Mouse (Mus musculus): ENCODE measurements around the gene Adgrv1.

The Adgrv1 gene

GRCm38 (mm10) chr13:81402826-81403225 lies 230.1 kb downstream of the Adgrv1 start:
- DNase-seq: no peak

DNA sequence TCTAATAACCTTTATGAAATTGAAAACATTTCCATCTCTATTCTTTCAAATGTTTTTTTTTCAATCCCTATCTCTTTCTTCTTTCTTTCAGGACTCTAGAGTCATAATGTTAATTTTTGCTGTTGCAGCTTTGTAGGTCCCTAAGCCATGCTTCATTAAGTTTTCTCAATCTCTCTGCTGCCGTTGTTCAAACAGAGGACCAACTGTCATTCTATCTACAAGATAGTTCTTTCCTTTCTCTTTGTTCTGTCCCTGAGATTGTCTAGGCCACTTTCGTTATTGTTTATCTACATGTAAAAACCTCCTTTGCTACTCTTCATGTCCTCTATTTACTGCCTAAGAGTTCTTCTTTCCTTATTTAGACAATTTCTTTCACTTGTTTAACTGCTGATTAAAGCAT lies 230.8 kb downstream of the Adgrv1 start:
- DNase-seq: no peak

DNA sequence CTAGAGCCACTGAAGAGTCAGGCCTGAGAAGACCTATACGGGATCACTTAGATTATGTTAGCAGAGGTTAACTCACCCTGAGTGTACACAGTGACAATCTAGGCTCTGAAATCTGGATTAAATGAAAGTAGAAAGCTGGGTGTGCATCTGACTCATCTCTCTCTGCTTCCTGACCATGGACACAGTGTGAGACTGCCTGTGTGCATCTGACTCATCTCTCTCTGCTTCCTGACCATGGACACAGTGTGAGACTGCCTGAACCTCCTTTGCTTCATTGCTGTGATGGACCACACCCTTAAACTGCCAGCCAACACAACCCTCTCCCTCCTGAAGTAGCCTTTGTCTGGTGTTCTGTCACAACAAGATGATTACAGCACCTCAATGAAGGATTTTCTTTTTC lies 231.2 kb downstream of the Adgrv1 start:
- DNase-seq: no peak

DNA sequence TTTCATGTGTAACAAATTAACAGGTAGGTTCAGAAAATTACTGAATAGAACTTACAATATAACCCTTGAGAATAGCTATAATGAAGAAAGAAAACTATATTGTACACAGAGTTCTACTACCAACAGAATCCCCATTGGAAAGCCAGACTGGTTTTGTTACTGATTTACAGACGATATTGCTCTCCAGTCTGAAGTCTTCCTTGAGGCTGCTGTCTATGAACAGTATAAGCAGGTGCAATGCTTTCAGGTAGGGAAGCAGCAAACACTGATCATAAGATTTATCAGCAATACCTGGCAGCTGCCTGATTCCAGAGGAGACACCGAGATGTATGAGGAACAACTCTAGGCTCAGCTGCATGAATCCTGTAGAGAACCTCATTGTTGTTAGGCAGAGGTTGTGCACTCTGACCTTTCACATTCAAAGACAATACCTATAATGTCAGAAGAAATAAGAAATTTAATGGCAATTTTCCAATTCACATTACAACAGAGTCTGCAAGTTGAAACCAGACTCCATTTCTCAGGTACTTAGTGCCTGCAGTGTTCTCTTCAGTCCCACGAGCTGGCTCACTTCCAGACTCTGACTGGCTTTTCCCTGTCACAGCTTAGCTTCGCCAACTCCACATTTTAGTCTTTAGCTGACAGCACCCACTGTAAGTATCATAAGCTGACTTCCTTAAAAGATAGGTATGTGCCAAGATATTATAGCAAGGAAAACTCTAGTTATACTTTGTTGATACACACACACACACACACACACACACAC lies 247.2 kb downstream of the Adgrv1 start:
- peak; percentile 33 for DNase-seq

DNA sequence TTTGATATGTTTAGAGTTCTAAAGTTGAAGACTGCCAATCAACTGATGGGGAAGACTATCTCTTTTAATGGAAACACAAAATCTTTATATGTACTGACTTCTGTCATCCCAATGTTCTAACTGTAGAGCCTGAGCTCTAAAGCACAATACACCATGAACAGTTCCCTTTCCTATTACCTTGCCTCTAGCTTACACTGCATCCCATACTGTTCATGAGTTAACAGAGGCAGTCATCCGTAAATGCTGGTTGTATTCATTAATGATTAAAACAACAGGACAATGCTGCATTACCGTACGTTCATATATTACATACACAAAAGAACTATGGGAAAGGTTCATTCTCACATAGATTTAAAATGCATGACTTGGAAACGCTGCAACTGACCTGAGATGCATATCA lies 251.1 kb downstream of the Adgrv1 start:
- DNase-seq: no peak

DNA sequence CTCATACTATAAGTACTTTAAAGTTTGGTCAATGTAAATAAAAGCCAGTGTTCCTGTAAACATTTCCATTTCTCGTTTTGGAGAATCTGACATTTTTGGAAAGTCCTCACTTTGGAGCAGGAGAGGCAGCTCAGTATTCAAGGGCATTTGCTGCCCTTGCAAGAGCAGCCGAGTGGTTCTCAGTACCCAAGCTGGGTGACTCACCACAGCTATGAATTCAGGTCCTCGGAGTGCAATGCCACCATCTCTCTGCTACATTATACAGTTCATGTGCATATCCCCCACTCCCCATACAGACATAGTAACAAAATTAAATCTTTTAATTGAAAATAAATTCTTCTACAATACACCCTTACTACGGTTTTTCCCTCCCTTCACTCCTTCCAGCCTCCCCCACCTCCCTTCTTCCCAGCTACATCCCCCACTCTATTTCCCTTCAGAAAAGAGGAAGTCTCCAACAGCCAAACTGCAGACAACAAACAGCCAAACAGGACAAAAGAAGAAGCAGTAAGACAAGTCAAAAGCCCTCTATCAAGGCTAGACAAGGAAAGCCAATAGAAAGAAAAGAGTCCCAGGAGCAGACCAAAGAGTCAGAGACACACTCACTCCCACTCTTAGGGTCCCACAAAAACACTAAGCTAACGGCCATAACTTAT lies 262.0 kb downstream of the Adgrv1 start:
- no peak for DNase-seq

- DNase-seq: no peak
Measured at GRCm38 (mm10) chr13:81370196-81370595, 262.8 kb downstream of the Adgrv1 start.

DNA sequence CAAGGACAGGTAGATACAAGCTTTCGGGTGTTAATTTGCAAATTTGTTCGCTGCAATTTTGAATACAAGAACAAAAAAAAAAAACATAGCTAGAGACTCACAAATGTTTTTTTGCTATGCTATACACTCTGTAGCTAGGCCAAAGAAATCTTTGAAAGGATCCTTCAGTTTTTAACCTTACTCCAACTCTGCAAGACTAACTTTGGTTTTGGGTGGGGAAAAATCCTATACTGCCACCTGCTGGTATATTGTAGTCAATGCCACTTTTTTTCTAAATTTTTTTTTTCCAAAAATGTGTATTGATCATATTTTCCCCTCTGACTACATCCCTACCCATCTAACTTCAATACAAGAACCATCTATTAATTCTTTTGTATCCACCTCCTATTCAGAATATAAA lies 263.4 kb downstream of the Adgrv1 start:
- DNase-seq: peak; percentile 11

DNA sequence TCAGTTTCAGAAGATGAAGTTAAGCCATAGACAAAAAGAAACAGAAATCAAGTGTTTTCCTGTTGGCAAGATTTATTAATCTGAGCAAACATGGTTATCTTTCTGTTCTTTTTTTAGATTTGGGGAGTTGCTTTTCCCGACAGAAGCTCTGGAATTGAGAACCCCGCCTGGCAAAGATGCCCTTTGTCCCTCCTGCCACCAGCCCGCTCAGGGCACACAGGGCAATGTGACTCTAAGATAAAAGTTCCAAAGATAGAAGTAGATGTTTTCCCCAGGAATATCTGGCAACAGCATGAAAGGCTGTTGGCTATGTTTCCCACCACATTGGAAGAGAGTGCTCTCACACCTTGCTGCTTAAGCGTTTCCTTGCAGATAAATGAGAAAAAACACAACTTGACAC lies 264.0 kb downstream of the Adgrv1 start:
- DNase-seq: no peak

DNA sequence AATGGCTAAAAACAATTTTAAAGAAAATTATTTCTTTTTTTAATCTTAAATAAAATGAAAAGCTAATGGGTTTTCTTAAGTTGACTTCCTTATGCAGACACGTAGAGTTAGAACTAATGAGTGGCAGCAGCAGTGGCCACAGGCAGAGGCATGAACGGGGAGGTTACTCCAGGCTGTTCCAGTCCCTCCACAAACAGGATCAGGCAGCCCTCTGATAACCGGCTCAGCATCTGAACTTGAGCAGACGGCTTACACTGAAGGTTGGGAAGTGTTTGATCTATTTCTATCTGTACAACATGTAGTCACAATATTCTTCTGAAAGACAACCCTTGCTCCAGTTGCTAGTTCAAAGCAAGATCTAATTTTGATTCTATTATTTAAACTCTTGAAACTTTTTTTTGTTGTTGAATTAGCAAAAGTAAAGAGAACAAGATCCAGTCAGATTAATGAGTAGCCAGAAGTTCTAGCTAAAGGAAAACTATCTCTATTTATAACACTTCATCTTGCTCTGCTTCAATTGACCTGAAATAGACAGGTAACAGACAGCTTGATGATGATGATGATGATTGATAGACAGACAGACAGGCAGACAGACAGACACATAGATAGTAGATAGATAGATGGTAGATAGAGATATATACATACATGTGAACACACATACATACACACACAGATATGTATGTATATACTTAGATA lies 265.1 kb downstream of the Adgrv1 start:
- DNase-seq: no peak

DNA sequence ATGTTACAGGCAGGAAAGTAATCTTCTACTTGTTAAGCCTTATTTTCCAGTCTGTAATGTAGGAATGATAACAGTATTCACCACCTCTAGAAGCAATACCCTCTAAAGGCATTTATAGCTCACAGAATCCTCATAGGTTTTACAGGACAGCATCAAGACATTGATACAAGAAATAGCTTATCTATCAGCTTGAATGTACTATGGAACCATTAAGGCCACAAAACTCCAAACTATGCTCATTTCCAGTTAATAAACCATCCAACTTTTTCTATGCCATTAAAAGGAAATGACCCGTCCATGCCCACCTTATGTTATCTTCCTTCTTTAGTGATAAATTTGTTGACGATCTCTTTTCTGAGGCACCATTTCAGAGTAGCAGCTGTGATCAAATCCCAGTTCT lies 272.6 kb downstream of the Adgrv1 start:
- no peak for DNase-seq

DNA sequence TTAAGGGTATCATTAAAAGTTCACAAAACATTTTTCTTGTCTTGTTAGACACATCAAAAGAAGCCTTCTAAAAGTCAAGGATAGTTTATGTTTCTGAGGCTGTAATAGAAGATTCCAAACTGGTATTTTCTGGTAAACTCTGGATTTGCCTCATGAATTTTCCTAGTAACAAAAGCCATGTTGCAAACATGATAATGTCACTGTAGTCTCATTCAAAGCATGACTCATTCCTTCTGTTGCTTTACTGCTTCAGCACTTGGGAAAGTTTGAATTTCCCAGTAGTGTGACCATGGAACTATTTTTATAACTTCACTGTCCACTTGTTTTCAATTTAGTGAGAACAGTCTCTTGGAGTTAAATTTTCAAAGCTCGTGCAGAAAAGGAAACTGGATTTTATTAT lies 274.2 kb downstream of the Adgrv1 start:
- DNase-seq: no peak

DNA sequence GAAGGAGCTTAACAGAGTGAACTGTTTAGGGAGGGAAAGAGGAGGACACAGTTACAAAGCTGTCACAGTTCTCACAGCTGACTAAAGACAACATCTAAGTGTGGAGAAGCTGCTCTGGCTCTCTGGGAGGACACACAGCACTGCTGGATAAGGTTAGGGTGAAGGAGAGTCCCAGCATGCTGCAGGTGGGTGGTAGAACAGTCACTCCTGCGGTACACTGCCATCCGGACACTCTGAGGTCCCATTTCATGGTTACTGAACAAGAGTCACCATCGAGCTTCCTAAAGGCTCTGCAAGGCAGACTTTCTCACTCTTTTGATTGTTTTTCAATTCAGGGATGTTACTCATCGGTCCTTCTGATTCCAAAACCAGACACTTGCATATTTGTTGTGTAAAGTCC lies 274.6 kb downstream of the Adgrv1 start:
- DNase-seq: no peak

- no peak for DNase-seq
Measured at GRCm38 (mm10) chr13:81357215-81357614, 275.7 kb downstream of the Adgrv1 start.

DNA sequence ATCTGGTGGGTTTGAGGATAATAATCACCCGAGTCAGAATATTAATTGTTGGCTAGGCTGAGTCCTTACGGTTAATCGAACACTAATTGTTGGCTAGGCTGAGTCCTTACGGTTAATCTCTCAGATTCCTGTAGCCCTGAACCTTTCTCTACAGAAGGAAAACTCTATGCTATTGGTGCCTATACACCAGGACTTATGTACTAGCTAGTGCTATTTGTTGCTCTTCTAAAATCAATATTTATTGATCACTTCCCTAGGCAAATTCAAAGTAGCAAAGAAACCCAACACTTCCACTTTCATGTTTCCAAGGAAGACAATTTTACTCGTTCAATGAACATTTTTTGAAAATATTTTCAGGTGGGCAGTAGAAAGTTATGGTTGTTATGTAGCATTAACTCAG lies 278.4 kb downstream of the Adgrv1 start:
- DNase-seq: no peak

- peak; percentile 80 for DNase-seq
Measured at GRCm38 (mm10) chr13:81352296-81352695, 280.7 kb downstream of the Adgrv1 start.

GRCm38 (mm10) chr13:81351462-81352155 lies 281.3 kb downstream of the Adgrv1 start:
- DNase-seq: peak; percentile 67

DNA sequence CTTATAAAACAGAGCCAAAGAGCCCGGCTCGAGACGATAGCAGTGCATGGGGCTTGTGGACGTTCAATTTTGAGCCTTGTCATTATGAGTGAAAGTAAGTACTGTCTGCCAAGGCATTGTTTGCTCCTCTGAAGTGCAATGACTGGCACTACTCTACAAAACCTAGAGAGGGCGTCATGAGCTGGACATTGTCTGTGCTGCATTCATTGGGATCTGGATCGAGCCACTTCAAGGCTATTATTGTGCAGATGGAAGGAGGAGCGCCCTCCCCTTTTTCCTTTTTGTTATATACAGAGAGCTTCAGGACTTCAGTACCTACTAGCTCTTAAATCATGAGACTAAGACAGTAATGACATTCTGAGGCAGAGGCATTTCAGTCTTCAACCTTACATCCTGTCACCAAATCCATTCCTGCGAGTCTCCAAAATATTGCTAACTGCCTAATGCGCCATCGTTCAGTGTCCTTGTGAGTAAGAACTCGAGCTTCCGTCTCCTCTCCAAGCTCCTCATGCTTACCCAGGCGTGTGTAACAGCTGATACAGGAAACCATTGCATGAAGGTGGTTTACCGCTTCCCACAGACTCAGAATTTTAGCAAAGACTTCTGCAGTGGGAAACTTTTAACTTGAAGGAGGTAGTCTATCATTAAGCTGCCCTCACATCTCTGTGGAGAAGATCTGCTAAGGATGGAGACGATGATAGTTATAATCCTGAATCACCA lies 285.5 kb downstream of the Adgrv1 start:
- DNase-seq: no peak

DNA sequence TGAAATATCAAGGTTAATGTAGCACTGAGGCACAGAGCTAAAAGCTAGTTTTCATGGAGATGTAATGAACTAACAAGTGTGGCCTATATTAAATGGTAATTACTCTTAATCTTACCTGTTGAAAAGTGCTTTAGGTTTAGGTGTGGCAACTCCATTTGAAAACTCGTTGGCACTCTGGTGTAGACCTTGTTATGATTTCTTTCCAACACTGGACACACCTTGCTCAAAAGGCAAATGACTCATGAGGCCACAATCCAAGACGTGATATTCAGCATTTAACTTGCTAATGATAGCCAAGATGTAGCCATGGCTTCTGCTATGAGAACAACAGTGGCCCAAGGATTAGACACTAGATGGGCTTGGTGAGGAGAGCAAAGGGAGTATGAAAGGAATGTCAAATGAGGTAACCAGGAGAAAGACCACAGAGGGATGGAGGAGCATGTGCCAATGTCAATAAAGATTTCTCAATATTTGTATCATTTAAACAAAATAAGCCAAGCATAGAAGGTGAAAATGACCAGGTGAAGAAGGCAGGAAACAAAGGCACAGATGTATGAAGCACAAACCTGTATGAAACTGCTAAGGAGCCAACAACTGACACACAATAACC lies 289.9 kb downstream of the Adgrv1 start:
- peak; percentile 14 for DNase-seq

DNA sequence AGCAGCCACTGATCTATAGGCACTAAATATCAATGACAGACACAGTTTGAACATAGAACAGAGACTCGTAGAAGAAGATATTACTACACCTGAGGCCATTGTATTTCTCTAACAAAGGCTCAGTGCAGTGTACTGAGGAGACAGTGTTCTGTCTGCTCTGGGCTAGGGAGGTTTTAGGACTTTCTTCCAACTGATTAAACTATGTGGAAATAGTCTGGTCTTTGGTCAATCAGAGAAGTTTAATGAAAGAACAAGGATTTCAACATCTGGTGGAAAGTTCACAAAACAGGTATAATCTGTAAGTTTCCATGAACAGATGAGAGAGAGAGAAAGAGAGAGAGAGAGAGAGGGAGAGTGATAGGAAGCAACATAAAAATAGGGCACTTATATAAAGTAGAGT lies 297.7 kb downstream of the Adgrv1 start:
- no peak for DNase-seq

- DNase-seq: no peak
Measured at GRCm38 (mm10) chr13:81332018-81332417, 300.9 kb downstream of the Adgrv1 start.

DNA sequence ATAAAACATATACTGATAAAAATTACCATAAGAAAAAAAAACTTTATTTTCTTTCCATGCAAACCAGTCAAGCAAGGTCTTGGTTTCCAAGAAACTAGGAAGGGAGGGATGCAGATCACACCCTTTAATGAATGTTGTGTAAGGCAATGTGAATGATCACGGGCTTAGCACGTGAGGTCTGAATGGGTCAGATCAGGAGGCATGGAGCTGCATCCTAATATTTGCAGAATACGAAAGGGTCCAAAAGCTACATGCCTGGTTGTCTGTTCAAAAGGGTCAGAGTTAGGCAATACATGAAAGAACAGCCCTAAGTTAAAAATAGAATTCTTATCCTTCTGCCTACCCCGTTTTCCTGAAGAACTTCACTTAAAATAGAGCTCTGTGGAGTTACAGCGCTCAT lies 303.2 kb downstream of the Adgrv1 start:
- DNase-seq: no peak

Data from lung, postnatal 36 days (tissue).